Mouse (Mus musculus): ENCODE results near the gene Sufu. TPM values are rescaled to one million over a fixed set of nuclear protein-coding genes. Genes with fewer than 3 reads are reported as not detected.

Sufu gene
- polyA plus RNA-seq, 1 experiment from 2014 or later, result 5.7 TPM

- no peak for ATAC-seq (ENCODE audit: low read depth)
- no peak overlapping the region for H3K9ac ChIP-seq (ENCODE audit: low read depth, low read length)
- H3K36me3 ChIP-seq (ENCODE audit: control insufficient read depth, insufficient read depth), result no peaks in the 10 kb centered on the region
- no peak overlapping the region for H3K27ac ChIP-seq (ENCODE audit: low read length)
- H3K9me3 ChIP-seq (replicated peaks; ENCODE audit: control insufficient read depth, low read length), result no peaks in the 10 kb centered on the region
- no peak overlapping the region for H3K4me2 ChIP-seq (ENCODE audit: low read depth, low read length)
- H3K4me1 ChIP-seq (ENCODE audit: control insufficient read depth, low read depth, low read length), result peaks cover 18% of the 10 kb centered on the region
- WGBS (ENCODE audit: insufficient replicate concordance), result 84% methylated on average over 6 of the region's 6 CpGs
- no peak overlapping the region for H3K4me3 ChIP-seq (ENCODE audit: low read depth, low read length)
- H3K27me3 ChIP-seq (ENCODE audit: control insufficient read depth, insufficient read depth, low read depth, low read length), result no peaks in the 10 kb centered on the region
These were observed 2.7 kb downstream of the Sufu start for GRCm38 (mm10) chr19:46399372-46399771.

- no peak for ATAC-seq (ENCODE audit: low read depth)
- WGBS (ENCODE audit: insufficient replicate concordance), result 76% methylated on average over 7 of the region's 7 CpGs
- no peak overlapping the region for H3K4me3 ChIP-seq (ENCODE audit: low read depth, low read length)
These were observed 3.2 kb downstream of the Sufu start for GRCm38 (mm10) chr19:46399886-46400285.

GRCm38 (mm10) chr19:46400558-46400957 is 3.9 kb downstream of the Sufu start:
- H3K4me3 ChIP-seq (ENCODE audit: low read depth, low read length), result no peak overlapping the region
- H3K4me1 ChIP-seq (ENCODE audit: control insufficient read depth, low read depth, low read length), result peaks cover 15% of the 10 kb centered on the region
- H3K27me3 ChIP-seq (ENCODE audit: control insufficient read depth, insufficient read depth, low read depth, low read length), result no peaks in the 10 kb centered on the region
- WGBS (ENCODE audit: insufficient replicate concordance), result 74% methylated on average over 7 of the region's 7 CpGs
- no peak overlapping the region for H3K4me2 ChIP-seq (ENCODE audit: low read depth, low read length)
- no peaks in the 10 kb centered on the region for H3K36me3 ChIP-seq (ENCODE audit: control insufficient read depth, insufficient read depth)
- no peak overlapping the region for H3K9ac ChIP-seq (ENCODE audit: low read depth, low read length)
- H3K27ac ChIP-seq (ENCODE audit: low read length), result no peak overlapping the region
- no peaks in the 10 kb centered on the region for H3K9me3 ChIP-seq (replicated peaks; ENCODE audit: control insufficient read depth, low read length)
- ATAC-seq (ENCODE audit: low read depth), result no peak

More at GRCm38 (mm10) chr19:46399886-46400285, 3.2 kb downstream of the Sufu start:
- H3K36me3 ChIP-seq (ENCODE audit: control insufficient read depth, insufficient read depth), result no peaks in the 10 kb centered on the region
- H3K9me3 ChIP-seq (replicated peaks; ENCODE audit: control insufficient read depth, low read length), result no peaks in the 10 kb centered on the region
- no peak overlapping the region for H3K27ac ChIP-seq (ENCODE audit: low read length)
- no peak overlapping the region for H3K4me2 ChIP-seq (ENCODE audit: low read depth, low read length)
- H3K27me3 ChIP-seq (ENCODE audit: control insufficient read depth, insufficient read depth, low read depth, low read length), result no peaks in the 10 kb centered on the region
- peaks cover 15% of the 10 kb centered on the region for H3K4me1 ChIP-seq (ENCODE audit: control insufficient read depth, low read depth, low read length)
- H3K9ac ChIP-seq (ENCODE audit: low read depth, low read length), result no peak overlapping the region

GRCm38 (mm10) chr19:46404030-46404429 is 7.3 kb downstream of the Sufu start:
- no peak overlapping the region for H3K9ac ChIP-seq (ENCODE audit: low read depth, low read length)
- H3K9me3 ChIP-seq (replicated peaks; ENCODE audit: control insufficient read depth, low read length), result no peaks in the 10 kb centered on the region
- H3K27me3 ChIP-seq (ENCODE audit: control insufficient read depth, insufficient read depth, low read depth, low read length), result no peaks in the 10 kb centered on the region
- H3K27ac ChIP-seq (ENCODE audit: low read length), result no peak overlapping the region
- ATAC-seq (ENCODE audit: low read depth), result no peak
- 83% methylated on average over 1 of the region's 1 CpGs for WGBS (ENCODE audit: insufficient replicate concordance)
- H3K4me3 ChIP-seq (ENCODE audit: low read depth, low read length), result no peak overlapping the region
- no peak overlapping the region for H3K4me2 ChIP-seq (ENCODE audit: low read depth, low read length)
- H3K36me3 ChIP-seq (ENCODE audit: control insufficient read depth, insufficient read depth), result no peaks in the 10 kb centered on the region
- H3K4me1 ChIP-seq (ENCODE audit: control insufficient read depth, low read depth, low read length), result peaks cover 3% of the 10 kb centered on the region

GRCm38 (mm10) chr19:46406592-46407386 is 10.1 kb downstream of the Sufu start:
- peaks cover 5% of the 10 kb centered on the region for H3K4me1 ChIP-seq (ENCODE audit: control insufficient read depth, low read depth, low read length)
- no peak overlapping the region for H3K4me2 ChIP-seq (ENCODE audit: low read depth, low read length)
- peak; percentile 64 for ATAC-seq (ENCODE audit: low read depth)
- H3K9me3 ChIP-seq (replicated peaks; ENCODE audit: control insufficient read depth, low read length), result no peaks in the 10 kb centered on the region
- peak overlapping the region; percentile 62 for H3K27ac ChIP-seq (ENCODE audit: low read length)
- no peaks in the 10 kb centered on the region for H3K27me3 ChIP-seq (ENCODE audit: control insufficient read depth, insufficient read depth, low read depth, low read length)
- WGBS (ENCODE audit: insufficient replicate concordance), result 74% methylated on average over 8 of the region's 8 CpGs
- H3K4me3 ChIP-seq (ENCODE audit: low read depth, low read length), result no peak overlapping the region
- no peak overlapping the region for H3K9ac ChIP-seq (ENCODE audit: low read depth, low read length)
- no peaks in the 10 kb centered on the region for H3K36me3 ChIP-seq (ENCODE audit: control insufficient read depth, insufficient read depth)

- H3K27ac ChIP-seq (ENCODE audit: low read length), result no peak overlapping the region
- 45% methylated on average over 3 of the region's 3 CpGs for WGBS (ENCODE audit: insufficient replicate concordance)
- no peak overlapping the region for H3K4me2 ChIP-seq (ENCODE audit: low read depth, low read length)
- no peaks in the 10 kb centered on the region for H3K27me3 ChIP-seq (ENCODE audit: control insufficient read depth, insufficient read depth, low read depth, low read length)
- H3K4me1 ChIP-seq (ENCODE audit: control insufficient read depth, low read depth, low read length), result peaks cover 5% of the 10 kb centered on the region
- no peak overlapping the region for H3K9ac ChIP-seq (ENCODE audit: low read depth, low read length)
- no peaks in the 10 kb centered on the region for H3K9me3 ChIP-seq (replicated peaks; ENCODE audit: control insufficient read depth, low read length)
- ATAC-seq (ENCODE audit: low read depth), result no peak
- no peaks in the 10 kb centered on the region for H3K36me3 ChIP-seq (ENCODE audit: control insufficient read depth, insufficient read depth)
- no peak overlapping the region for H3K4me3 ChIP-seq (ENCODE audit: low read depth, low read length)
These were observed 12.8 kb downstream of the Sufu start for GRCm38 (mm10) chr19:46409506-46409905.

GRCm38 (mm10) chr19:46412056-46412805 is 15.5 kb downstream of the Sufu start:
- ATAC-seq (ENCODE audit: low read depth), result no peak
- Histone ChIP-seq H3K9ac (ENCODE audit: low read depth, low read length) (no peak overlapping the region), H3K36me3 (ENCODE audit: control insufficient read depth, insufficient read depth) (no peaks in the 10 kb centered on the region), H3K4me1 (ENCODE audit: control insufficient read depth, low read depth, low read length) (peaks cover 5% of the 10 kb centered on the region), H3K27me3 (ENCODE audit: control insufficient read depth, insufficient read depth, low read depth, low read length) (no peaks in the 10 kb centered on the region), H3K27ac (ENCODE audit: low read length) (no peak overlapping the region), H3K9me3 (replicated peaks; ENCODE audit: control insufficient read depth, low read length) (no peaks in the 10 kb centered on the region), H3K4me2 (ENCODE audit: low read depth, low read length) (no peak overlapping the region), H3K4me3 (ENCODE audit: low read depth, low read length) (no peak overlapping the region)
- WGBS (ENCODE audit: insufficient replicate concordance), result 67% methylated on average over 12 of the region's 12 CpGs

GRCm38 (mm10) chr19:46413969-46414368 is 17.3 kb downstream of the Sufu start:
- Histone ChIP-seq H3K4me3 (ENCODE audit: low read depth, low read length) (no peak overlapping the region), H3K27me3 (ENCODE audit: control insufficient read depth, insufficient read depth, low read depth, low read length) (no peaks in the 10 kb centered on the region), H3K9me3 (replicated peaks; ENCODE audit: control insufficient read depth, low read length) (no peaks in the 10 kb centered on the region), H3K4me1 (ENCODE audit: control insufficient read depth, low read depth, low read length) (peaks cover 2% of the 10 kb centered on the region; the same call in 1 of the 2 replicates), H3K9ac (ENCODE audit: low read depth, low read length) (no peak overlapping the region), H3K27ac (ENCODE audit: low read length) (no peak overlapping the region), H3K36me3 (ENCODE audit: control insufficient read depth, insufficient read depth) (no peaks in the 10 kb centered on the region), H3K4me2 (ENCODE audit: low read depth, low read length) (no peak overlapping the region)
- 77% methylated on average over 2 of the region's 2 CpGs for WGBS (ENCODE audit: insufficient replicate concordance)
- ATAC-seq (ENCODE audit: low read depth), result no peak

GRCm38 (mm10) chr19:46414486-46414885 is 17.8 kb downstream of the Sufu start:
- H3K4me2 ChIP-seq (ENCODE audit: low read depth, low read length), result no peak overlapping the region
- no peaks in the 10 kb centered on the region for H3K9me3 ChIP-seq (replicated peaks; ENCODE audit: control insufficient read depth, low read length)
- no peaks in the 10 kb centered on the region; the same call in 1 of the 2 replicates for H3K4me1 ChIP-seq (ENCODE audit: control insufficient read depth, low read depth, low read length)
- H3K36me3 ChIP-seq (ENCODE audit: control insufficient read depth, insufficient read depth), result no peaks in the 10 kb centered on the region
- H3K27me3 ChIP-seq (ENCODE audit: control insufficient read depth, insufficient read depth, low read depth, low read length), result no peaks in the 10 kb centered on the region
- H3K27ac ChIP-seq (ENCODE audit: low read length), result no peak overlapping the region
- WGBS (ENCODE audit: insufficient replicate concordance), result 80% methylated on average over 8 of the region's 8 CpGs
- H3K9ac ChIP-seq (ENCODE audit: low read depth, low read length), result no peak overlapping the region
- no peak overlapping the region for H3K4me3 ChIP-seq (ENCODE audit: low read depth, low read length)
- no peak for ATAC-seq (ENCODE audit: low read depth)

All from liver, embryonic 16.5 days (tissue).